Mouse (Mus musculus) kidney, adult 2 months (tissue): Measurements from ENCODE around the gene Ankrd52. TPM values are rescaled to one million over a fixed set of nuclear protein-coding genes. Genes with fewer than 3 reads are reported as not detected.

ENCODE experiments used
- DNase-seq: peaks from one replicate; pipeline ENCODE4 v3.0.0; 2021
- H3K27ac ChIP-seq: fragments of 200-500 bp; 2 replicates; pipeline ENCODE4 v1.5.1; 2012; ENCODE audit warnings: low read depth, low read length, control low read depth, inconsistent platforms; ENCODE audit not compliant: insufficient read depth
- H3K27me3 ChIP-seq: fragments of 200-500 bp; replicated peaks from 2 replicates; pipeline ENCODE4 v1.6.1; 2012; ENCODE audit warnings: mild to moderate bottlenecking, moderate library complexity, low read length, inconsistent platforms; ENCODE audit not compliant: control insufficient read depth, insufficient read depth
- H3K36me3 ChIP-seq: fragments of 200-500 bp; 2 replicates; pipeline ENCODE4 v1.6.1; 2012; ENCODE audit warnings: mild to moderate bottlenecking, moderate library complexity, low read length, inconsistent platforms; ENCODE audit not compliant: control insufficient read depth, insufficient read depth
- H3K4me1 ChIP-seq: fragments of 200-500 bp; 2 replicates; pipeline ENCODE4 v1.6.1; 2011; ENCODE audit warnings: low read length; ENCODE audit not compliant: control insufficient read depth, insufficient read depth
- H3K4me3 ChIP-seq: fragments of 200-500 bp; 2 replicates; pipeline ENCODE4 v1.5.1; 2011; ENCODE audit warnings: mild to moderate bottlenecking, low read depth, low read length, control low read depth; ENCODE audit not compliant: insufficient read depth
- CTCF ChIP-seq: fragments of 200-500 bp; conservative IDR thresholded peaks from 2 replicates; pipeline ENCODE4 v1.5.1; 2011; ENCODE audit warnings: low read depth, mild to moderate bottlenecking, control low read depth, low read length, moderate library complexity, mixed read lengths; ENCODE audit not compliant: insufficient read depth, insufficient read length
- POLR2A ChIP-seq: fragments of 200-500 bp; IDR thresholded peaks from one replicate; pipeline ENCODE4 v1.6.1; 2011; ENCODE audit warnings: low read depth, low read length, control low read depth
- WGBS: fragments of 180-500 bp; shearing (Covaris S2); methylation state at CpG from one replicate; pipeline ENCODE4 v1.1.7; 2018; 5-methylcytosine and 5-hydroxymethylcytosine counted together
- polyA plus RNA-seq: library from polyadenylated mRNA; depleted of rRNA; stranded (reverse); fragments of >200 nt; gene quantifications from 2 replicates; pipeline ENCODE4 v1.2.3, GENCODE M21; 2012

The Ankrd52 gene
- polyA plus RNA-seq, 1 experiment = 21.5 TPM

- H3K36me3 ChIP-seq = peaks cover 2% of the 10 kb centered on the region; the same call in 1 of the 2 replicates
- DNase-seq = no peak
- peaks cover 12% of the 10 kb centered on the region for H3K4me1 ChIP-seq
- no peaks in the 10 kb centered on the region for H3K27me3 ChIP-seq
- 0 out of 2 replicates have a peak overlapping the region, but pooled peaks have one; percentile 26 for H3K27ac ChIP-seq
- H3K4me3 ChIP-seq = peak overlapping the region; percentile 90
- WGBS = under 1% methylated on average over 47 of the region's 47 CpGs
- TF ChIP-seq CTCF (no peak), POLR2A (no peak)
Observed at GRCm38 (mm10) chr10:128377222-128377939, 466 bp downstream of the Ankrd52 start.

- peaks cover 12% of the 10 kb centered on the region for H3K4me1 ChIP-seq
- peaks cover 2% of the 10 kb centered on the region; the same call in 1 of the 2 replicates for H3K36me3 ChIP-seq
- no peak overlapping the region for H3K27ac ChIP-seq
- TF ChIP-seq CTCF = no peak
- no peak for TF ChIP-seq POLR2A
- no peaks in the 10 kb centered on the region for H3K27me3 ChIP-seq
- H3K4me3 ChIP-seq = peak overlapping the region; percentile 90
- no peak for DNase-seq
- WGBS = 59% methylated on average over 14 of the region's 14 CpGs
Observed at GRCm38 (mm10) chr10:128377940-128378448, 1.1 kb downstream of the Ankrd52 start.

GRCm38 (mm10) chr10:128378462-128378861 is 1.5 kb downstream of the Ankrd52 start:
- Histone ChIP-seq H3K4me1 (peaks cover 12% of the 10 kb centered on the region), H3K36me3 (peaks cover 2% of the 10 kb centered on the region; the same call in 1 of the 2 replicates), H3K27ac (no peak overlapping the region), H3K27me3 (no peaks in the 10 kb centered on the region), H3K4me3 (no peak overlapping the region)
- TF ChIP-seq CTCF (no peak), POLR2A (no peak)
- 65% methylated on average over 3 of the region's 3 CpGs for WGBS
- no peak for DNase-seq

GRCm38 (mm10) chr10:128379260-128379659 is 2.3 kb downstream of the Ankrd52 start:
- TF ChIP-seq CTCF (no peak), POLR2A (no peak)
- H3K4me3 ChIP-seq = no peak overlapping the region
- peaks cover 2% of the 10 kb centered on the region for H3K36me3 ChIP-seq
- no peak for DNase-seq
- no peak overlapping the region for H3K27ac ChIP-seq
- H3K4me1 ChIP-seq = peaks cover 12% of the 10 kb centered on the region
- WGBS = 97% methylated on average over 7 of the region's 7 CpGs
- H3K27me3 ChIP-seq = no peaks in the 10 kb centered on the region

GRCm38 (mm10) chr10:128380565-128380964 is 3.6 kb downstream of the Ankrd52 start:
- DNase-seq = peak; percentile 46
- WGBS = 78% methylated on average over 5 of the region's 5 CpGs
- Histone ChIP-seq H3K27ac (no peak overlapping the region), H3K27me3 (no peaks in the 10 kb centered on the region), H3K4me1 (peaks cover 12% of the 10 kb centered on the region), H3K4me3 (no peak overlapping the region), H3K36me3 (peaks cover 2% of the 10 kb centered on the region)
- TF ChIP-seq POLR2A (no peak), CTCF (no peak)

- H3K36me3 ChIP-seq = peaks cover 2% of the 10 kb centered on the region
Observed at GRCm38 (mm10) chr10:128382482-128382881, 5.6 kb downstream of the Ankrd52 start.

GRCm38 (mm10) chr10:128385902-128386301 is 9.0 kb downstream of the Ankrd52 start:
- H3K27me3 ChIP-seq = no peaks in the 10 kb centered on the region
- no peaks in the 10 kb centered on the region for H3K4me1 ChIP-seq
- H3K27ac ChIP-seq = no peak overlapping the region
- WGBS = 86% methylated on average over 7 of the region's 7 CpGs
- no peak for DNase-seq
- H3K4me3 ChIP-seq = no peak overlapping the region
- no peak for TF ChIP-seq CTCF
- no peak for TF ChIP-seq POLR2A
- H3K36me3 ChIP-seq = peaks cover 3% of the 10 kb centered on the region

More at GRCm38 (mm10) chr10:128382482-128382881, 5.6 kb downstream of the Ankrd52 start:
- DNase-seq = no peak
- Histone ChIP-seq H3K4me1 (peaks cover 6% of the 10 kb centered on the region), H3K27ac (no peak overlapping the region), H3K27me3 (no peaks in the 10 kb centered on the region), H3K4me3 (no peak overlapping the region)
- 62% methylated on average over 8 of the region's 8 CpGs for WGBS
- TF ChIP-seq POLR2A (no peak), CTCF (no peak)
